Mouse (Mus musculus): ENCODE measurements around the gene Cdc34b. TPM values are rescaled to one million over a fixed set of nuclear protein-coding genes. Genes with fewer than 3 reads are reported as not detected.

Gene Cdc34b
- polyA plus RNA-seq, 1 experiment from 2014 or later: not detected

- ATAC-seq (ENCODE audit: insufficient number of reproducible peaks, insufficient read depth, low FRiP score, low TSS enrichment, low read depth): no peak
Observed at GRCm38 (mm10) chr11:94732773-94733172, 8.8 kb upstream of the Cdc34b start.

GRCm38 (mm10) chr11:94735746-94736145 is 5.8 kb upstream of the Cdc34b start:
- no peak overlapping the region for H3K9ac ChIP-seq (replicated peaks)
- H3K4me2 ChIP-seq: no peak overlapping the region
- H3K36me3 ChIP-seq: no peaks in the 10 kb centered on the region
- 69% methylated on average over 2 of the region's 2 CpGs for WGBS
- H3K4me3 ChIP-seq (replicated peaks): no peak overlapping the region
- peaks cover 2% of the 10 kb centered on the region; the same call in 1 of the 2 replicates for H3K27me3 ChIP-seq
- H3K9me3 ChIP-seq: no peaks in the 10 kb centered on the region
- no peak for ATAC-seq (ENCODE audit: insufficient number of reproducible peaks, insufficient read depth, low FRiP score, low TSS enrichment, low read depth)
- H3K27ac ChIP-seq: no peak overlapping the region
- no peaks in the 10 kb centered on the region for H3K4me1 ChIP-seq (replicated peaks)

More at GRCm38 (mm10) chr11:94732773-94733172, 8.8 kb upstream of the Cdc34b start:
- H3K27ac ChIP-seq: no peak overlapping the region
- no peaks in the 10 kb centered on the region for H3K36me3 ChIP-seq
- H3K9me3 ChIP-seq: no peaks in the 10 kb centered on the region
- no peak overlapping the region for H3K4me2 ChIP-seq
- no peak overlapping the region for H3K9ac ChIP-seq (replicated peaks)
- no peak overlapping the region for H3K4me3 ChIP-seq (replicated peaks)
- no peaks in the 10 kb centered on the region for H3K27me3 ChIP-seq
- 40% methylated on average over 8 of the region's 8 CpGs for WGBS
- H3K4me1 ChIP-seq (replicated peaks): no peaks in the 10 kb centered on the region

DNA sequence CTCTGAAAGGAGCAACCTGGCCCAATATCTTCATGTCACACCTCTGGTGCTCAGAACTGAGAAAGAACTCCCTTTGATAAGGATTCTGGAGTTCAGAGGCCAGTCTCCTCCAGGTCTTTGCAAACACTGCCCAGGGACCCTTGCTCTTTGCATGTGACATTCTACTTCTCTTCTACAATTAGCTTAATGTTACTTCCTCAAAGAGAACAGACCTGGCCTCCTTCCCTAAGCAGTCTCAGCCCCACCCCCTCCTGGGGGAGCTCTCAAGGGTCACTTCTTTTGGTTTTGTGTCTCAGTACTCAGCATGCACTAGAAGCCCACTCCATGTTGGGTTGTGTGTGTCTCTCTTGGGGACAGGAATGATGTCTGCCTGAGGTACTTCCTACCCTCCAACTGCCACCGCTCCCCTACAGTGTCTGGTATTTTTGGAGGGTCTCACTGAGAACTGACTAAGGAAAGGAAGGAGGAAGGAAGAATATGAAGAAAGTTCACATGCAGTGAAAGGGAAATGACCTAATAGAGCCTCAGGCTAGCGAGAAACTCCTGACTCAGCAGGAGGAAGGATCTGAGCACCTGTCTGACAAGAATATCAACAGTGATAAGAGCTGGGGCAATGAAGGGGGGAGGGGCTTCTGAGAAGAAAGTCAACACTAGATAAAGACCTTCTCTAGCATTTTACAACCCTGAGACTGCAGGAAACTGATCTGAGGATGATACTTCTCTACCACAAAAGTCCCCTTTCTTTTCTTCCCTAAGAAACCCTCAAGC is 11.5 kb downstream of the Cdc34b start:
- 53% methylated on average over 2 of the region's 2 CpGs for WGBS
- Histone ChIP-seq H3K9me3 (no peaks in the 10 kb centered on the region), H3K9ac (replicated peaks) (no peak overlapping the region), H3K27me3 (no peaks in the 10 kb centered on the region), H3K4me1 (replicated peaks) (no peaks in the 10 kb centered on the region), H3K27ac (no peak overlapping the region), H3K4me2 (no peak overlapping the region), H3K4me3 (replicated peaks) (no peak overlapping the region), H3K36me3 (no peaks in the 10 kb centered on the region)
- no peak for ATAC-seq (ENCODE audit: insufficient number of reproducible peaks, insufficient read depth, low FRiP score, low TSS enrichment, low read depth)

GRCm38 (mm10) chr11:94759916-94760315 is 18.3 kb downstream of the Cdc34b start:
- no peaks in the 10 kb centered on the region for H3K4me1 ChIP-seq (replicated peaks)
- H3K4me2 ChIP-seq: no peak overlapping the region
- H3K27me3 ChIP-seq: no peaks in the 10 kb centered on the region
- no peaks in the 10 kb centered on the region for H3K9me3 ChIP-seq
- no peak overlapping the region for H3K9ac ChIP-seq (replicated peaks)
- ATAC-seq (ENCODE audit: insufficient number of reproducible peaks, insufficient read depth, low FRiP score, low TSS enrichment, low read depth): no peak
- 86% methylated on average over 6 of the region's 6 CpGs for WGBS
- H3K4me3 ChIP-seq (replicated peaks): no peak overlapping the region
- H3K36me3 ChIP-seq: no peaks in the 10 kb centered on the region
- no peak overlapping the region for H3K27ac ChIP-seq

DNA sequence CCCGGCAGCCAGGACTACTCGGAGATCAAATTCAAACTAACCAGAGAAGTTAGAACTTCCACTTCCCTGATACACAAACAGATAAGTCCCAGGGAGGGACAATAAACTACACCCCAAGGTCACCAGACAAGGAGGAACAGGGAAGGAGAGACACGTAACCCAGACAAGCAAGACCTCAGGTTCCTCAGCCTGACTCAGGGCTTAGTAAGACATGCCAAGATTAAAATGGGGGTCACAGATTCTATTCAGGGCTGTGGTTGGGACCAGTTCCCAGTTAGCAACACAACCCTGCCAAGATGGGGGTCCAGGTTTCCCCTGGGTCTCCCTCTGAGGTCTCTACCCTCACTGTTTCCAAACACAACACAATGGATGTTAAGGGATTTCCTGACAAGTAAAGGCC is 18.8 kb downstream of the Cdc34b start:
- no peak overlapping the region for H3K9ac ChIP-seq (replicated peaks)
- no peak overlapping the region for H3K27ac ChIP-seq
- 85% methylated on average over 3 of the region's 3 CpGs for WGBS
- no peak overlapping the region for H3K4me2 ChIP-seq
- H3K9me3 ChIP-seq: no peaks in the 10 kb centered on the region
- no peak for ATAC-seq (ENCODE audit: insufficient number of reproducible peaks, insufficient read depth, low FRiP score, low TSS enrichment, low read depth)
- no peaks in the 10 kb centered on the region for H3K4me1 ChIP-seq (replicated peaks)
- H3K36me3 ChIP-seq: no peaks in the 10 kb centered on the region
- no peaks in the 10 kb centered on the region for H3K27me3 ChIP-seq
- no peak overlapping the region for H3K4me3 ChIP-seq (replicated peaks)

- Histone ChIP-seq H3K4me3 (replicated peaks) (no peak overlapping the region), H3K9ac (replicated peaks) (no peak overlapping the region), H3K27ac (no peak overlapping the region), H3K36me3 (no peaks in the 10 kb centered on the region), H3K9me3 (no peaks in the 10 kb centered on the region), H3K4me2 (no peak overlapping the region), H3K4me1 (replicated peaks) (no peaks in the 10 kb centered on the region), H3K27me3 (no peaks in the 10 kb centered on the region)
- ATAC-seq (ENCODE audit: insufficient number of reproducible peaks, insufficient read depth, low FRiP score, low TSS enrichment, low read depth): no peak
- WGBS: 66% methylated on average over 7 of the region's 7 CpGs
Observed at GRCm38 (mm10) chr11:94760799-94761198, 19.2 kb downstream of the Cdc34b start.

- Histone ChIP-seq H3K9me3 (no peaks in the 10 kb centered on the region; the same call in 1 of the 2 replicates), H3K4me1 (replicated peaks) (no peaks in the 10 kb centered on the region), H3K4me2 (no peak overlapping the region), H3K36me3 (no peaks in the 10 kb centered on the region), H3K27ac (no peak overlapping the region), H3K4me3 (replicated peaks) (no peak overlapping the region), H3K9ac (replicated peaks) (no peak overlapping the region), H3K27me3 (no peaks in the 10 kb centered on the region)
- ATAC-seq (ENCODE audit: insufficient number of reproducible peaks, insufficient read depth, low FRiP score, low TSS enrichment, low read depth): no peak
- WGBS: 93% methylated on average over 1 of the region's 1 CpGs
Observed at GRCm38 (mm10) chr11:94762281-94762680, 20.7 kb downstream of the Cdc34b start.

DNA sequence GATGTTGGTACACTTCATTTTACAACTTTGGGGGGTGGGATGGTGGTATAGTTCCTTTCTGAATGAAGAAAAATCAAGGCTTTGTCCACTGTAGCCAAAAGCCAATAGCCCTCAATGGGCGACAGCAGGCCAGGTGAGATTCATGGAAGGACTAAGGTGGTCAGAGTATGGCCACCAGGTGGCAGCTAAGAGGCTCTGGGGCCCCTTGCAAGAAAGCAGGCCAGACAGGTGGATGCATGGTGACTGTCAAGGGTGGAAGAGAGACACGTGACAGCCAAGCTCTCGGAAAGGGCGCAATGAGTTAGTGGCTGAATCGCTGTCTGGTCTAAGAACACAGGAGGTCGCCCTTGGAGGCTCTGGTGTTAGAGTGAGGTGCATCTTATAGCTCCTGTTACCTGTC is 21.2 kb downstream of the Cdc34b start:
- Histone ChIP-seq H3K4me2 (no peak overlapping the region), H3K9ac (replicated peaks) (no peak overlapping the region), H3K27ac (no peak overlapping the region), H3K9me3 (no peaks in the 10 kb centered on the region; the same call in 1 of the 2 replicates), H3K4me1 (replicated peaks) (no peaks in the 10 kb centered on the region), H3K4me3 (replicated peaks) (no peak overlapping the region), H3K27me3 (no peaks in the 10 kb centered on the region), H3K36me3 (no peaks in the 10 kb centered on the region)
- 29% methylated on average over 6 of the region's 6 CpGs for WGBS
- no peak for ATAC-seq (ENCODE audit: insufficient number of reproducible peaks, insufficient read depth, low FRiP score, low TSS enrichment, low read depth)

DNA sequence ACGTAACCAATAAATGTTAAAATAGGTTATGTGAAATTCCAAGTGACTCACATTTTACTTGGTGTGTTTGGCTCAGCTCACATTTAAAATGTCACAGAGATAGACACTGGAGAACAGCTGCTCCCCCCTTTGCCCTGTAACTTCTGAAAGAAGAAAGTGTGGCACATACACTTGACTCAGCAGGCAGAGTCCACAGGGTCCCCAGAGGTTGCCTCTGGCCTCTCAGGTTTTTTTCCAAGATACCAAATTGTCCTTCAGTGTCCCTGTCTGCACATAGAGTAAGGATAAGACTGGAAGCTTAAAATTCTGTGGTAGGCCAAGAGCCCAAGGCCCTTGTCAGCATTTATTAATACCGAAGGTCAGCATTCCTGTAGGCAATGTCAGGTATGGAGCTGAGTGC is 25.7 kb downstream of the Cdc34b start:
- no peak for ATAC-seq (ENCODE audit: insufficient number of reproducible peaks, insufficient read depth, low FRiP score, low TSS enrichment, low read depth)
- Histone ChIP-seq H3K36me3 (no peaks in the 10 kb centered on the region), H3K4me2 (no peak overlapping the region), H3K27me3 (no peaks in the 10 kb centered on the region), H3K4me3 (replicated peaks) (no peak overlapping the region), H3K9me3 (no peaks in the 10 kb centered on the region; the same call in 1 of the 2 replicates), H3K9ac (replicated peaks) (no peak overlapping the region), H3K27ac (no peak overlapping the region), H3K4me1 (replicated peaks) (no peaks in the 10 kb centered on the region)
- 95% methylated on average over 2 of the region's 2 CpGs for WGBS

DNA sequence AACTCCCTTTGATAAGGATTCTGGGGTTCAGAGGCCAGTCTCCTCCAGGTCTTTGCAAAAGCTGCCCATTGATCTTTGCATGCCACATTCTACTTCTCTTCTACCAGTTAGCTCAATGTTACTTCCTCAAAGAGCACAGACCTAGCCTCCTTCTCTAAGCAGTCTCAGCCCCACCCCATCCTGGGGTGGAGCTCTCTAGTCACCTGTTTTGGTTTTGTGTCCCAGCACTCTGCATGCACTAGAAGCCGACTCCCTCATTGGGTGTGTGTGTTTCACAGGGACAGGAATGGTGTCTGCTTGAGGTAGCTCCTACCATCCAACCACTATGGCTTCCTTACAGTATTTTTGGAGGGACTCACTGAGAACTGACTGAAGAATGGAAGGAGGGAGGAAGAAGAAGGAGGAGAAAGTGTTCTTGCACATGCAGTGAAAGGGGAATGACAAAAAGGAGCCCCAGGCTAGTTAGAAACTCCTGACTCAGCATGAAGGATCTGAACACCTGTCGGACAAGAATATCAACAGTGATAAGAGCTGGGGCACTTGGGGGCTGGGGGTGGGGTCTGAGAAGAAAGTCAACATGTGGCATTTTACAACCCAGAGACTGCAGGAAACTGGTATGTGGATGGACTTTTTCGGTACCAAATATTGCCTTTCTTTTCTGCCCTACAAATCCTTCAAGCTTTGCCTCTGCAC is 30.9 kb downstream of the Cdc34b start:
- H3K9ac ChIP-seq (replicated peaks): no peak overlapping the region
- no peaks in the 10 kb centered on the region for H3K36me3 ChIP-seq
- H3K9me3 ChIP-seq: no peaks in the 10 kb centered on the region
- no peaks in the 10 kb centered on the region for H3K4me1 ChIP-seq (replicated peaks)
- WGBS: 63% methylated on average over 3 of the region's 3 CpGs
- no peak overlapping the region for H3K4me3 ChIP-seq (replicated peaks)
- H3K27ac ChIP-seq: no peak overlapping the region
- no peaks in the 10 kb centered on the region for H3K27me3 ChIP-seq
- no peak overlapping the region for H3K4me2 ChIP-seq
- no peak for ATAC-seq (ENCODE audit: insufficient number of reproducible peaks, insufficient read depth, low FRiP score, low TSS enrichment, low read depth)

DNA sequence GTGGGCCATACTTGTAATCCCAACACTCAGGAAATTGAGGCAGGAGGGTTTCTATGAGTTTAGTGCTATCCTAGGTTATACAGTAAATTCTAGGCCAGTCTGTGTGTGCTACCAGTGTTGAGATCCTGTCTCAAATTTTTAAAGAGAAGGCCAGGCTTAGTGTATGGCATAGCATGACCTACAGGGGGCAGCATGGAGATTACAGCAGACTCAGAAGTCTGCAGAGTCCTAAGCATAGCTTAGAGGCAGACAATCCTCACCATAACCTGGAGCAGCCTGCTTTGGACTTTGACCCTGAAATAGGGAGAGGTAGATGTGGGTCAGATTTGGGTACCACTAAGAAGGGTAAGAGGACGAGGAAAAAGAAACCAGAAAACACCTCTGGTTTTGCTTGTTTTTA is 32.3 kb downstream of the Cdc34b start:
- no peaks in the 10 kb centered on the region for H3K4me1 ChIP-seq (replicated peaks)
- no peak overlapping the region for H3K4me2 ChIP-seq

More for the DNA sequence above, 32.3 kb downstream of the Cdc34b start:
- no peak overlapping the region for H3K27ac ChIP-seq
- WGBS: 73% methylated on average over 1 of the region's 1 CpGs
- H3K4me3 ChIP-seq (replicated peaks): no peak overlapping the region
- ATAC-seq (ENCODE audit: insufficient number of reproducible peaks, insufficient read depth, low FRiP score, low TSS enrichment, low read depth): no peak
- H3K9me3 ChIP-seq: no peaks in the 10 kb centered on the region
- H3K27me3 ChIP-seq: no peaks in the 10 kb centered on the region
- no peaks in the 10 kb centered on the region for H3K36me3 ChIP-seq
- no peak overlapping the region for H3K9ac ChIP-seq (replicated peaks)
